Mouse (Mus musculus) heart, embryonic 13.5 days (tissue): ENCODE data around the gene Stx3. TPM values are rescaled to one million over a fixed set of nuclear protein-coding genes. Genes with fewer than 3 reads are reported as not detected.

Experiments used
- polyA plus RNA-seq: library from polyadenylated mRNA; unstranded; fragments of >200 nt; fragmentation: Nextera tagmentation; extraction: Ambion mirVana; gene quantifications from 2 replicates; pipeline ENCODE4 v1.2.1, GENCODE M21; 2015

Stx3 gene
- polyA plus RNA-seq, 1 experiment from 2014 or later, result 4.6 TPM

Other genes with a start within 250 kb of the Stx3 start
- 1.7 and 2.6 TPM in 2 replicates for gene Ms4a6d, start 214.6 kb downstream of the Stx3 start, polyA plus RNA-seq
- not detected in 2 replicates for gene Ms4a2, start 195.7 kb downstream of the Stx3 start, polyA plus RNA-seq
- gene Ms4a3, start 178.6 kb downstream of the Stx3 start, polyA plus RNA-seq, result 0.12 and 0.31 TPM in 2 replicates
- not detected in 2 replicates for gene Oosp2, start 158.8 kb downstream of the Stx3 start, polyA plus RNA-seq
- not detected in 2 replicates for gene Oosp1, start 128.3 kb downstream of the Stx3 start, polyA plus RNA-seq
- not detected in 2 replicates for gene Oosp3, start 122.3 kb downstream of the Stx3 start, polyA plus RNA-seq
- gene Gif, start 71.8 kb downstream of the Stx3 start, polyA plus RNA-seq, result not detected in 2 replicates
- gene Mrpl16, start 49.0 kb downstream of the Stx3 start, polyA plus RNA-seq, result 63.4 and 69.6 TPM in 2 replicates
- not detected in 2 replicates for gene Olfr1417, start 19.8 kb upstream of the Stx3 start, polyA plus RNA-seq
- not detected in 2 replicates for gene Olfr1418, start 41.7 kb upstream of the Stx3 start, polyA plus RNA-seq
- not detected in 2 replicates for gene Olfr1419, start 55.7 kb upstream of the Stx3 start, polyA plus RNA-seq
- gene Olfr1420, start 67.2 kb upstream of the Stx3 start, polyA plus RNA-seq, result not detected in 2 replicates
- 16.0 and 17.0 TPM in 2 replicates for gene Patl1, start 93.0 kb upstream of the Stx3 start, polyA plus RNA-seq
- 4.2 and 4.8 TPM in 2 replicates for gene Osbp, start 146.5 kb upstream of the Stx3 start, polyA plus RNA-seq
- not detected in 2 replicates for gene Olfr1423, start 221.9 kb upstream of the Stx3 start, polyA plus RNA-seq
- gene Olfr1424, start 243.3 kb upstream of the Stx3 start, polyA plus RNA-seq, result not detected in 2 replicates